Mouse (Mus musculus): Measurements from ENCODE around the gene Pml.

DNA sequence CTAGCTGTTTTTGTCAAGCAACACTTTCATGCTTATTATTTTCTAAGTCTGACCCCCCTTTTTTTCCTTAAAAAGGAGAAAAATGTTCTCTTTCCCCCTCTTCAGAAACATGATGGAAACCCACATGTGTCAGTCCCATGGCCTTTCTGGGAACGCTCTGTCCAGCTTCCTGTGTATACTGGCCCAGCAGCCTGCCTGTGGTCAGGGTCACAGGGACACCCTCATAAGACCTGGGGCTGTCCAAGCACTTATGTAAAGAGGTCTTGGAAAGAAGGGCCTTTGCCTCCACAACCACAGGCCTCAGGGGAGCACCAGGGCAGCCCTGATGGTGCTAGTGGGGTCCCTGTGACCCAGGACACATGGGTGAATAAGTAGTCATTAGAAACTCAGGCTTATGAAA lies 39.5 kb upstream of the Pml start:
- no peak for TF ChIP-seq CTCF (conservative IDR thresholded peaks at IDR 0.05; ENCODE audit: low read length)
- no peak for TF ChIP-seq NANOG (IDR thresholded peaks at IDR 0.05; ENCODE audit: borderline replicate concordance, low read length)

Measured in E14TG2a.4 (cell line).